Mouse (Mus musculus): ENCODE measurements around the gene Fam98b.

DNA sequence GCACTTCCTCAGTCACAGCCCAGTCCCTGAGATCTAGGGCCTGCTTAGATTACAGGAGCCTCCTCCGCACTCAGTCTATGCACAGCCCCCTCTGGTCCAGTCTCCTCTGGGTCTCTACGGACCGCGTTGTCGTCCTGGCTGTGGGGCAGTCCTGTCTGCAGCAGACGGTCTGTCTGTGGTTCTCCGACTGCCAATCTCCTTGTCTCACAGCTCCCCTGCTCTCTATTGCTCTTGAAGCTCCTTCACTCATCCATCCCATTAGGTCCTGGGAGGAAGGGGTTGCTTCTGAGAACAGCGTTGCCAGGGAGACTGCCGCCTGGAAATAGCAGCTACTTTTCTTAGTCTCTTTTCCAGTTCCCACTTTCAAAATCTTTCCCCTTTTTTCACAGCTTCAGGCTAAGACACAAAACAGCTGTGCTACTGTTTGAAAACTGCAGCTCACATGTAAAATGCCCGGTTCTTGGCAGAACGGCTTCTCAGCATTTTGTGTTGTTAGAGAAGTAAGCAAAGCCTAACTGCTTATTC lies 20.9 kb upstream of the Fam98b start:
- TF ChIP-seq POLR2A (IDR thresholded peaks at IDR 0.05; ENCODE audit: control insufficient read depth, extremely low read depth, insufficient read depth, low read length, poor library complexity) (no peak), CTCF (IDR thresholded peaks at IDR 0.05; ENCODE audit: borderline replicate concordance, control insufficient read depth, extremely low read depth, insufficient read depth, low read length, poor library complexity) (no peak)

Data from thymus, adult 2 months (tissue).